Mouse (Mus musculus): Measurements from ENCODE around the gene Cmss1. TPM values are rescaled to one million over a fixed set of nuclear protein-coding genes. Genes with fewer than 3 reads are reported as not detected.

The Cmss1 gene
- total and polyA plus RNA-seq, 2 experiments from 2014 or later = 14.7 to 43.4 TPM

DNA sequence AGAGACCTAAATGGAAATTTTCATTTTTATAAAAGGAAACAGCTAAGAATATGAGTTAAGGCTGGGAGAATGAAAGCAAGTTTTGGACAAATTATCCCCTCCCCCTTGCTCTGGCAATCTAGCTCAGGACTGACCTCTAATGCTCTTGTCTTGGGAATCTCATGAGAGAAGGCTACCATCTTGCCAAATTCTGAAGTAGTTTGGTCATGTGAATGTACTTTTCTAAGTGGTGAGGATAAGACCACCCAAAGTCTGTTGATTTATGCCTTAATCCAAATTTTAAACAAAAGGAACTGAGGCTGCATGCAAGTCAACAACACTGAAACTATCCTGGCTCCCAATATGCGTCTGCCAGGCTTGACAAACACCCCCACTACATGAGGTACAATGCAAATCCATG is 98.3 kb downstream of the Cmss1 start:
- ATAC-seq (ENCODE audit: low FRiP score) = no peak
- no peak for TF ChIP-seq CTCF (IDR thresholded peaks at IDR 0.05)
- Histone ChIP-seq H3K36me3 (ENCODE audit: insufficient read depth, low read length) (no peaks in the 10 kb centered on the region), H3K4me3 (ENCODE audit: low read depth, low read length) (no peak overlapping the region), H3K4me2 (ENCODE audit: low read depth, low read length, poor library complexity, severe bottlenecking) (no peak overlapping the region), H3K9ac (replicated peaks; ENCODE audit: low read length, poor library complexity, severe bottlenecking) (no peak overlapping the region), H3K27me3 (ENCODE audit: insufficient read depth, low read length) (no peaks in the 10 kb centered on the region), H3K9me3 (ENCODE audit: low read length) (no peaks in the 10 kb centered on the region), H3K27ac (ENCODE audit: low read depth, low read length) (no peak overlapping the region), H3K4me1 (ENCODE audit: insufficient read depth, low read length) (no peaks in the 10 kb centered on the region)
- 84% methylated on average over 1 of the region's 1 CpGs for WGBS
- no peak for DNase-seq (ENCODE audit: low spot score)

DNA sequence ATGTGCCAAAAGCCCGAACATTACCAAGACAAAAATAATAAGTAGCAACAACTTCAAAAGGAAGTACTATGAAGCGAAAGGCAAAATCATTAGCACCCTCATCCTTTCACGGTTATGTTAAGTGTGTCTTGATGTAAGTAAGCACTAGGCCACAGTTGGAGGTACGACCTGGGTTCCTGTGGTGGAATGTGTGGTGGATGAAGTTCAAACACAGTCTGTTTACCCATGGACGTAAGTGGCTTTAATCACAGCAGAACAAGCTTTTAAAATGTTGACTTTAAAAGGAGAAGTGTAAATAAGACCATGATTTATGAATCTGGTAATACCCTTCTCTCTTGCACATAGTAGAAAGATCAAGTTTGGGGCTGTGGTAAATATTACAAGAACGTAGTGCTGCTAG is 100.5 kb downstream of the Cmss1 start:
- 84% methylated on average over 6 of the region's 6 CpGs for WGBS

DNA sequence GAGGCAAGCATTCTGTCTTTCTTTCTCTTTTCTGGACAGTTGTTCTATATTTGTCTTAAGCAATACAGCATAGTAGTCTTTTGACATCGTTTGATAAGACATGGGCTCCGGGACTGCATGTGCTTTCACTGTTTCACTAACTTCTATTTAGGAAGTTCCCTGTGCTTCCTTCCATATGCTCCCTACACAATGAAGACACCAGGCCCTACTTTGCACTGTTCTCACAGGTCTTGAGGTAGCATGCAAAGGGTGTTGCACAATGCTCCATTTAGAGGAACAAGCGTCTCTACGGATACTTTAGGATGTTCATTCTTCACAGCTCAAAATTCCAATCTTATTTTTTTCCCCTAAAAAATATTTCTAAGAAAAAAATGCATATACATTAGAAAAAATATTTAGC is 101.9 kb downstream of the Cmss1 start:
- Histone ChIP-seq H3K9ac (replicated peaks; ENCODE audit: low read length, poor library complexity, severe bottlenecking) (no peak overlapping the region), H3K9me3 (ENCODE audit: low read length) (no peaks in the 10 kb centered on the region), H3K27me3 (ENCODE audit: insufficient read depth, low read length) (no peaks in the 10 kb centered on the region), H3K27ac (ENCODE audit: low read depth, low read length) (no peak overlapping the region), H3K36me3 (ENCODE audit: insufficient read depth, low read length) (no peaks in the 10 kb centered on the region), H3K4me2 (ENCODE audit: low read depth, low read length, poor library complexity, severe bottlenecking) (no peak overlapping the region), H3K4me3 (ENCODE audit: low read depth, low read length) (no peak overlapping the region), H3K4me1 (ENCODE audit: insufficient read depth, low read length) (no peaks in the 10 kb centered on the region)
- no peak for TF ChIP-seq CTCF (IDR thresholded peaks at IDR 0.05)
- DNase-seq (ENCODE audit: low spot score) (no peak), ATAC-seq (ENCODE audit: low FRiP score) (no peak)
- 94% methylated on average over 4 of the region's 4 CpGs for WGBS

More for the DNA sequence above, 100.5 kb downstream of the Cmss1 start:
- Histone ChIP-seq H3K4me1 (ENCODE audit: insufficient read depth, low read length) (no peaks in the 10 kb centered on the region), H3K36me3 (ENCODE audit: insufficient read depth, low read length) (no peaks in the 10 kb centered on the region), H3K9me3 (ENCODE audit: low read length) (no peaks in the 10 kb centered on the region), H3K27ac (ENCODE audit: low read depth, low read length) (no peak overlapping the region), H3K4me2 (ENCODE audit: low read depth, low read length, poor library complexity, severe bottlenecking) (no peak overlapping the region), H3K9ac (replicated peaks; ENCODE audit: low read length, poor library complexity, severe bottlenecking) (no peak overlapping the region), H3K4me3 (ENCODE audit: low read depth, low read length) (no peak overlapping the region), H3K27me3 (ENCODE audit: insufficient read depth, low read length) (no peaks in the 10 kb centered on the region)
- ATAC-seq (ENCODE audit: low FRiP score) (no peak), DNase-seq (ENCODE audit: low spot score) (no peak)
- no peak for TF ChIP-seq CTCF (IDR thresholded peaks at IDR 0.05)

DNA sequence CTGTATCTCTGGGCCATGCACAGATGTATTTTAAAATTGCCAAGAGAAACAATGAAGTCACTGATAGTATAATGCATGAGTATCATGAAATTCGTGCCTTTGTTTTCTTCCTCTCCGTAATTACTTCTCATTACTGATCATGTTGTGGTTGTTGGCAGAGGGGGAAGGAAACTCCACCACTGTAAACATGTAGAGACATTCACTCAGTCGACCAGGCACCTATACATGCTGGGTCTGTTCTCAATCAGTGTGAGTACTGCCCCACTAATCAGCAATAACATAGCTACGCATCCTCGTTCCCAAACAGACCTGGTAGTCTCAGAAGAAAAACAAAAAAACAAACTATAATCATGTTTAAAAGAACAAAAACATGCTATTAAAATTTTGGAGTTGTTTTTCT is 103.9 kb downstream of the Cmss1 start:
- Histone ChIP-seq H3K4me1 (ENCODE audit: insufficient read depth, low read length) (no peaks in the 10 kb centered on the region), H3K36me3 (ENCODE audit: insufficient read depth, low read length) (no peaks in the 10 kb centered on the region), H3K9ac (replicated peaks; ENCODE audit: low read length, poor library complexity, severe bottlenecking) (no peak overlapping the region), H3K9me3 (ENCODE audit: low read length) (no peaks in the 10 kb centered on the region), H3K27me3 (ENCODE audit: insufficient read depth, low read length) (no peaks in the 10 kb centered on the region), H3K27ac (ENCODE audit: low read depth, low read length) (no peak overlapping the region), H3K4me3 (ENCODE audit: low read depth, low read length) (no peak overlapping the region), H3K4me2 (ENCODE audit: low read depth, low read length, poor library complexity, severe bottlenecking) (no peak overlapping the region)
- TF ChIP-seq CTCF (IDR thresholded peaks at IDR 0.05) = no peak
- no peak for ATAC-seq (ENCODE audit: low FRiP score)
- no peak for DNase-seq (ENCODE audit: low spot score)
- WGBS = 84% methylated on average over 5 of the region's 5 CpGs

- no peak for ATAC-seq (ENCODE audit: low FRiP score)
- Histone ChIP-seq H3K27me3 (ENCODE audit: insufficient read depth, low read length) (no peaks in the 10 kb centered on the region), H3K4me3 (ENCODE audit: low read depth, low read length) (no peak overlapping the region), H3K4me2 (ENCODE audit: low read depth, low read length, poor library complexity, severe bottlenecking) (no peak overlapping the region), H3K27ac (ENCODE audit: low read depth, low read length) (no peak overlapping the region), H3K36me3 (ENCODE audit: insufficient read depth, low read length) (no peaks in the 10 kb centered on the region), H3K9me3 (ENCODE audit: low read length) (no peaks in the 10 kb centered on the region), H3K4me1 (ENCODE audit: insufficient read depth, low read length) (no peaks in the 10 kb centered on the region), H3K9ac (replicated peaks; ENCODE audit: low read length, poor library complexity, severe bottlenecking) (no peak overlapping the region)
- TF ChIP-seq CTCF (IDR thresholded peaks at IDR 0.05) = no peak
- WGBS = 28% methylated on average over 2 of the region's 2 CpGs
- DNase-seq (ENCODE audit: low spot score) = no peak
Observed at GRCm38 (mm10) chr16:57502230-57502629, 104.4 kb downstream of the Cmss1 start.

- TF ChIP-seq CTCF (IDR thresholded peaks at IDR 0.05) = no peak
- no peaks in the 10 kb centered on the region for H3K27me3 ChIP-seq (ENCODE audit: insufficient read depth, low read length)
- no peaks in the 10 kb centered on the region for H3K9me3 ChIP-seq (ENCODE audit: low read length)
- no peak overlapping the region for H3K9ac ChIP-seq (replicated peaks; ENCODE audit: low read length, poor library complexity, severe bottlenecking)
- H3K4me2 ChIP-seq (ENCODE audit: low read depth, low read length, poor library complexity, severe bottlenecking) = no peak overlapping the region
- 66% methylated on average over 3 of the region's 3 CpGs for WGBS
- H3K36me3 ChIP-seq (ENCODE audit: insufficient read depth, low read length) = no peaks in the 10 kb centered on the region
- no peak for ATAC-seq (ENCODE audit: low FRiP score)
- no peak overlapping the region for H3K27ac ChIP-seq (ENCODE audit: low read depth, low read length)
- DNase-seq (ENCODE audit: low spot score) = no peak
- no peaks in the 10 kb centered on the region for H3K4me1 ChIP-seq (ENCODE audit: insufficient read depth, low read length)
- H3K4me3 ChIP-seq (ENCODE audit: low read depth, low read length) = no peak overlapping the region
Observed at GRCm38 (mm10) chr16:57500851-57501250, 105.8 kb downstream of the Cmss1 start.

Data from midbrain, postnatal 0 days (tissue).